Mouse (Mus musculus) large intestine, adult 2 months (tissue): ENCODE results near the gene Rere. TPM values are rescaled to one million over a fixed set of nuclear protein-coding genes. Genes with fewer than 3 reads are reported as not detected.
"Not testable (repeated sequence)": the region's sequence is repeated elsewhere in the genome, so short reads cannot be mapped to it uniquely, and the experiment has no call there.

ENCODE experiments used
- DNase-seq: peaks from one replicate; pipeline ENCODE4 v3.0.0-alpha.2; 2012; ENCODE audit warnings: low read depth, low spot score
- WGBS: fragments of 180-500 bp; shearing (Covaris S2); methylation state at CpG from one replicate; pipeline ENCODE4 v1.1.7; 2018; 5-methylcytosine and 5-hydroxymethylcytosine counted together
- polyA plus RNA-seq: library from polyadenylated mRNA; depleted of rRNA; stranded (reverse); fragments of >200 nt; gene quantifications from 2 replicates; pipeline ENCODE4 v1.2.3, GENCODE M21; 2012

Rere gene
- polyA plus RNA-seq, 1 experiment: 29.4 TPM

DNA sequence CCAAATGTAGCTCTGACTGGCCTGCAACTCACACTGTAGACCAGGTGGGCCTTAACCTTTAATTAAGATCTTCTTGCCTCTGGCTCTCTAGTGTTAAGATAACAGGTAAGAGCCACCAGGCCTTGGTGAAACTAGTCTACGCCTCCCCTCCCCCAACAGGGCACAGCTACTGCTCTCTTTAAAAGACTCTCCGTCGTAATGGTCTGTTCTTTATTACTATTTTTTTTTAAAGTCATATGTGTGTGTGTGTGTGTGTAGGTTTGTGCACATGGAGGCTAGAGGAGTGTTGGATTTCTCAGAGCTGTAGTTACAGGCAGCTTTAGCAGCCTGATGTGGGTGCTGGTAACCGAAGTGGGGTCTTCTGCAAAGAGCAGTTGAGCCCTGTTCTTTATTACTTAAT, 987 bp upstream of the Rere start:
- WGBS: 54% methylated on average over 4 of the region's 4 CpGs
- no peak for DNase-seq

DNA sequence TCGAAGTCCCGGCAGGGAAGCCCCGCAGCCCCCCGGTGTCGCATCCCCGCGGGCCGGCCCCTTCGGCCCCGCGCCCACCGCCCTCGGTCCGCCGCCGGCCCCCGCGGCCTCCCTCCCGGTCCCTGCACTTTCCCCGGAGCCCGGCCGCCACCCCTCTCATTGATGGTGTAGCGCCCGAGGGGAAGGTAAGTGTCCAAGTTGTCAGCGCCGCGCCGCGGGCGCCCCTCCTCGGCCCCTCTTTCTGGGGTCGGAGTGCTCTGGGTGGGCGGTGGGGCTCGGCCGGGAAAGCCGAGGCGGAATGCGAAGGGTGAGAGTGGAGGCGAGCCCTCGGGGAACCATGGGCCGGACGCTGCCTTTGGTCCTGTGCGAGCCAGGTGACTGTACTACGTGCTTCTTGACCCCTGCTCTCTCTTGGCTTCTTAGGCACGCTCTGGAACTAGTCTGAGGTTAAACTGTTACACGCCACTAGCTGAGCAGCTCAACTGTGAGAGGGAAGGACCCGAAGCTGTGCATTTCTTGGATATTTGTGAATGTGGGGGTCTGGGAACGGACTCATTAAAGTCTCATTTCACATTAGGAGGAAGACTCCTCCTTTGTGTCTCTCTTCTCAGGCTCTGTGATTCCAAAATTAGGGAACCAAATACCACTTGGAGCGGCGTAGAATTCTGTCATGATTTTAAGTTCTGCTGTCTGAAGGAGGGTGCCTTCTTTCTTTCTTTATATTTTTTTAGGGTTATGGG, 615 bp downstream of the Rere start:
- 1% methylated on average over 50 of the region's 50 CpGs for WGBS
- no peak for DNase-seq

- WGBS: 4% methylated on average over 5 of the region's 5 CpGs
- no peak for DNase-seq
These were observed 1.3 kb downstream of the Rere start for GRCm38 (mm10) chr4:150282631-150283334.

GRCm38 (mm10) chr4:150283335-150283638, 1.8 kb downstream of the Rere start:
- DNase-seq: no peak
- WGBS: 36% methylated on average over 2 of the region's 2 CpGs

- no peak for DNase-seq
- 24% methylated on average over 6 of the region's 6 CpGs for WGBS
These were observed 2.5 kb downstream of the Rere start for GRCm38 (mm10) chr4:150283993-150284392.

GRCm38 (mm10) chr4:150286980-150287379, 5.5 kb downstream of the Rere start:
- no peak for DNase-seq
- WGBS: 83% methylated on average over 8 of the region's 8 CpGs

DNA sequence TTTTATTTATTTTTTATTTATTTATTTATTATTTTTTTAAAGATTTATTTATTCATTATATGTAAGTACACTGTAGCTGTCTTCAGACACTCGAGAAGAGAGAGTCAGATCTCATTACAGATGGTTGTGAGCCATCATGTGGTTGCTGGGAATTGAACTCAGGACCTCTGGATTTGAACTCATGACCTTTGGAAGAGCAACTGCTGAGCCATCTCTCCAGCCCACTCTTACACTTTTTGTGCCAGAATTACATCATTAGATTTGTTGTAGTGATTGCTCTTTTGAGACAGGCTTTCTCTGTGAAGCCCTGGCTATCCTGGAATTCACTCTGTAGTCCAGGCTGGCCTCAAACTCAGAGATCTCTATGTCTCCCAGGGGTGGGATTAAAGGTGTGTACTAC, 6.0 kb downstream of the Rere start:
- DNase-seq: not testable (repeated sequence)
- WGBS: 64% methylated on average over 1 of the region's 1 CpGs

- DNase-seq: no peak
- WGBS: 94% methylated on average over 3 of the region's 3 CpGs
These were observed 10.5 kb downstream of the Rere start for GRCm38 (mm10) chr4:150291900-150292299.

- 93% methylated on average over 7 of the region's 7 CpGs for WGBS
- no peak for DNase-seq
These were observed 13.4 kb downstream of the Rere start for GRCm38 (mm10) chr4:150294870-150295269.

DNA sequence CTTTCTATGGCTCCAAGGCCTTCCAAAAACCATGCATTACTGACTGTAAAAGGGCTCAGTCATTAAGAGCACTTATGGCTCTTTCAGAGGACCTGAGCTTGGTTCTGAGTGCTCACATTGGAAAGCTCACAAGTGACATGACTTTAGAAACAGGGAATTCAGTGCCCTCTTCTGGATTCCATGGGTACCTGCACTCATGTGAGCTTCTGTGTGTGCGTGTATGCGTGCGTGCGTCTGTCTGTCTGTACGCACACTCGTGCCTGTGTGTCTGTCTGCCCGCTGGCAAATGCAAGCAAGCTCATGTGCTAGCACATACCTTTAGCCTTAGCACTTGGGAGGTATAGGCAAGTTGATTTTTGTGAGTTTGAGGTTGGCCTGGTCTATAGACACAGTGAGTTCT, 14.5 kb downstream of the Rere start:
- 95% methylated on average over 7 of the region's 7 CpGs for WGBS
- no peak for DNase-seq

DNA sequence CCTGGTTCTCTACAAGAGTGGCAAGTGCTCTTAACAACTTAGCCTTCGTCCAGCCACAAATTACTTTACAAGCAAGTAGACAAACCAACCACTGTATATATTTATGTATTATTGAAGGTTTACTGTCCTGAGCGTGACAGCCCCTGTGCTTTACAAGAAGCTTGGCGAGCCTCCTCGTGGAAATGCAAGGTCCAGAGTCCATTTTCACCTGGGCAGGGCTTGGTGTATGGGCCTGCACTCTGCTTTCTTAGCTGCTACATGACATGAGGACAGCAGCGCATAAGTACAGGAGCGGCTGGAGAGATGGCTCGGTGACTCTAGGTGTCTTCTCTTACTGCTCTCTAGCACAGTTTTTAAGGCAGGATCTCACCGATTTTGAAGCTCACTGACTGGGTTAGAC, 21.3 kb downstream of the Rere start:
- WGBS: 35% methylated on average over 8 of the region's 8 CpGs
- peak; percentile 89 for DNase-seq

DNA sequence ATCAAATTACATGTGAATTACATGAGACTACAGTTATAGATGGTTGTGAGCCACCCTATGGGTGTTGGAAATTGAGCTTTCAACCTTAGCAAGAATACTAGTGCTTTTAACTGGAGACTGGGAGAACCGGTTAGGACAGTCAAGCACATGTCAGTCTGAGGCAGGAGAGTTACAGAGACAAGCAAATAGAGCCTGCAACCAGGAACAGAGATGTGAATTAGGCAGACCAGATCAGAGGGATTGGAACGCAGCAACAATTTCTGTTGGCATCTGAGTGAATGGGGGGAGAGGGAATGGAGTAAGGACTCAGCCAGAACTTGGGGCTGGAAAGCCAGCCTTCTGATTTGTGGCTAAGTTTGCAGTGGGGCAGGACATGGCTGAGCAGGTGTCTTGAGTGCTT, 25.3 kb downstream of the Rere start:
- DNase-seq: peak; percentile 72
- 15% methylated on average over 2 of the region's 2 CpGs for WGBS

- 77% methylated on average over 1 of the region's 1 CpGs for WGBS
- DNase-seq: no peak
These were observed 25.8 kb downstream of the Rere start for GRCm38 (mm10) chr4:150307226-150307625.

- WGBS: 34% methylated on average over 2 of the region's 2 CpGs
- peak; percentile 40 for DNase-seq
These were observed 30.0 kb downstream of the Rere start for GRCm38 (mm10) chr4:150311431-150311830.

- DNase-seq: no peak
- 97% methylated on average over 2 of the region's 2 CpGs for WGBS
These were observed 31.2 kb downstream of the Rere start for GRCm38 (mm10) chr4:150312646-150313045.

DNA sequence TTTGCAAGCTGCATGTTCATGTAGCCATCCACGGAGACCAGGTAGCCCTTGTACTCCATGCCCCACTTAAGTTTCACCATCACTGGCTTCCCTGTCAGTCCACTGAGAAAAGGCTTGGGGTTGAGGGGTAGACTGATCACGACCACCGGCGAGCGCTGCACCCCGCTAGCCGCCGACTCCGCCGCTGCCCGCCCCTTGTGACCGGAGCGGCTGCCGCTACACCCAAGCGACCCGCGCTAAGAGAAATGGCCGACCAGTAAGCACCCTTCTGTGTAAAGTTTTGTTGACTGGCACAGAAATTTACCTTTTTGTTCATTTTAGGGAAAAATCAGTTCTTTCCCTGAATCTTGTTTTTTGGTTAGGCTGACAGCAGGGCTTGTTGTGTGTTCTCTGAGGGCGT, 33.9 kb downstream of the Rere start:
- 98% methylated on average over 19 of the region's 19 CpGs for WGBS
- DNase-seq: no peak

DNA sequence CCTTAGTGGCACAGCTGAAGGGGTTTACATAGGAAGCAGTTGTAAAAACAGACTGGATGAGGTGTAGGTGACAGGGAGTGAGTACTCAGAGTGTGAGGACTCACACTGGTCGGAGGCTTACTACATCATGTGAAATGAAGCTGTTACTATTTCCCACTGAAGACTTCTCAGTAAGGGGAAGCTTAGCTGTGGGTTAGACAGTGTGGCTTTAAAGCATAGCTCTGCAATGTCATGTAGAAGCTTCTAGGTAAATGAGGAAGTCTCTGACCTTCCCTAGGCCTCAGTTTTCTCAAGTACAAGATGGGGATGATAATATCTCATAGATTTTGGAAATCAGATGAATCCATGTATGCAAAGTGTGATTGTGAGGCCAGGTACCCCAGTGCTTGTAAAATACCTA, 35.1 kb downstream of the Rere start:
- 96% methylated on average over 1 of the region's 1 CpGs for WGBS
- no peak for DNase-seq

- no peak for DNase-seq
- 58% methylated on average over 3 of the region's 3 CpGs for WGBS
These were observed 43.8 kb downstream of the Rere start for GRCm38 (mm10) chr4:150325046-150325801.

- no peak for DNase-seq
- 81% methylated on average over 2 of the region's 2 CpGs for WGBS
These were observed 44.6 kb downstream of the Rere start for GRCm38 (mm10) chr4:150326005-150326404.

DNA sequence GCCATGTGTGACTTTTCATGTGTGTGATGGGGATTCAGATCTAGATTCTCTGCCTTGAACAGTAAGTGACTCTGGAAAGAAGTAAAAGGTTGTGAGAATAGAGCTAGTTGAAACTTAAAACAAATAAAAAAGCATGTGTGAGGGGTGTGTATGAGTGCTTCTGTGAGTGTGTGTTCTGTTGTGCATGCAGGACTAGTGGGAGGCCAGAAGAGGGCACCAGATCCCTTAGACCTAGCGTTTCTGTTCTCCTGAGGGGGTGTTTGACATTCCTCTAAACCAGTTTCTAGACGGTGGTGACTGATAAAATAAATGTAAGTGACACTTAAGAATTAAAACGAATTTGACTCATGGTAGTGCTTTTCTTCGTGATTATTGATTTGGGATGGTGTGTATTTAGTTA, 46.0 kb downstream of the Rere start:
- no peak for DNase-seq
- 82% methylated on average over 4 of the region's 4 CpGs for WGBS
